Mouse (Mus musculus): Measurements from ENCODE around the gene Knop1.

DNA sequence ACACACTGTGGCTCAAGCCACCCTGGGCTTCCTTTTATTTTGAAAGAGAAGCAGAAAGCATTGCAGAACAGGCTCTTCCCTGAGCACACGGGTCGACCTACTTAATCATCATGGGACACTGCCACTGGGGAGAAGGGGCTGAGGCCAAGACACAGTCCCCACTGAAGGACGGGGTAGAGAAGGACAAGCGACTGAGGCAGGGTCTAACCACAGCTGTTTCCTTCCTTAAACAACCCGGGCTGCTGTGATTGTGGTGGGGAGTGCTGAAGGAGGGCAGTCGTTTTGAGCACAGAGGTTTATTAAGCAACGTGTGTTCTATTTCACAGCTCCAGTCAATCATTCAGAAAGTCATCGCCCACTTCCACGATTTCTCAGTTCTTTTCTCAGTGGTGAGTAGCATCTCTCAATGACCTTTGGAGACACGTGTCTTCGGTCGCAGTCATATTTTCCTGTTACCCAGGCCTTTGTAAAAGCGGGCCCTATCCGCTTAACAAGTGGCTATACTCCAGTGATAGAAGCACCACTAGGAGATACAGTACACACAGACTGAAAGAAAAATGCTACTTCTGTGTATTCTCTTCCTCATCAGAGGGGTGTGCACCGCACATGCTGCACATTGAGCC is 55.8 kb downstream of the Knop1 start:
- TF ChIP-seq POLR2A (IDR thresholded peaks at IDR 0.05; ENCODE audit: control insufficient read depth, low read depth, low read length) (no peak), CTCF (IDR thresholded peaks at IDR 0.05; ENCODE audit: control insufficient read depth, insufficient read depth, insufficient replicate concordance, low read depth, low read length) (no peak)

All from testis, adult 2 months (tissue).